Mouse (Mus musculus) heart, embryonic 11.5 days (tissue): ENCODE data around the gene Ctsd. TPM values are rescaled to one million over a fixed set of nuclear protein-coding genes. Genes with fewer than 3 reads are reported as not detected.
A peak's percentile ranks its signal among the peaks of the same experiment; 100 is the strongest.
"Not testable (repeated sequence)": the region's sequence is repeated elsewhere in the genome, so short reads cannot be mapped to it uniquely, and the experiment has no call there.

Experiments used
- ATAC-seq: fragments of 200-750 bp; cut with Nextera tagmentation; replicated peaks from 2 replicates; pipeline ENCODE4 v1.8.0; 2017; ENCODE audit warnings: moderate library complexity; ENCODE audit not compliant: insufficient number of reproducible peaks, low FRiP score, low TSS enrichment
- H3K27ac ChIP-seq: fragments of 300-500 bp; sonication (generic); 2 replicates; pipeline ENCODE4 v1.5.1; 2014; ENCODE audit warnings: mild to moderate bottlenecking, low read depth, low read length
- H3K27me3 ChIP-seq: fragments of 300-500 bp; sonication (generic); 2 replicates; pipeline ENCODE4 v1.6.1; 2014; ENCODE audit warnings: mild to moderate bottlenecking, low read length, mixed read lengths; ENCODE audit not compliant: control insufficient read depth, insufficient read depth
- H3K36me3 ChIP-seq: fragments of 300-500 bp; sonication (generic); 2 replicates; pipeline ENCODE4 v1.6.1; 2014; ENCODE audit warnings: mild to moderate bottlenecking, low read length, moderate library complexity, mixed read lengths; ENCODE audit not compliant: control insufficient read depth, insufficient read depth
- H3K4me1 ChIP-seq: fragments of 300-500 bp; sonication (generic); 2 replicates; pipeline ENCODE4 v1.6.1; 2014; ENCODE audit warnings: low read length; ENCODE audit not compliant: control insufficient read depth, insufficient read depth
- H3K4me2 ChIP-seq: fragments of 300-500 bp; sonication (generic); 2 replicates; pipeline ENCODE4 v1.6.1; 2014; ENCODE audit warnings: mild to moderate bottlenecking, moderate library complexity
- H3K4me3 ChIP-seq: fragments of 300-500 bp; sonication (generic); 2 replicates; pipeline ENCODE4 v1.5.1; 2014; ENCODE audit warnings: low read depth, low read length
- H3K9ac ChIP-seq: fragments of 300-500 bp; sonication (generic); 2 replicates; pipeline ENCODE4 v1.6.1; 2014; ENCODE audit warnings: mild to moderate bottlenecking, low read depth, low read length, moderate library complexity
- H3K9me3 ChIP-seq: fragments of 300-500 bp; sonication (generic); replicated peaks from 2 replicates; pipeline ENCODE4 v1.6.1; 2016; ENCODE audit warnings: low read length; ENCODE audit not compliant: control insufficient read depth
- WGBS: fragments of 180-500 bp; shearing (Covaris S2); extraction: QIAGEN DNeasy Blood & Tissue Kit; methylation state at CpG from one replicate; pipeline ENCODE4 v1.1.7; 2014; ENCODE audit not compliant: insufficient replicate concordance; 5-methylcytosine and 5-hydroxymethylcytosine counted together
- polyA plus RNA-seq: library from polyadenylated mRNA; unstranded; fragments of >200 nt; fragmentation: Nextera tagmentation; extraction: Ambion mirVana; gene quantifications from 2 replicates; pipeline ENCODE4 v1.2.1, GENCODE M21; 2014

Ctsd gene
- polyA plus RNA-seq, 1 experiment from 2014 or later: 378 TPM

DNA sequence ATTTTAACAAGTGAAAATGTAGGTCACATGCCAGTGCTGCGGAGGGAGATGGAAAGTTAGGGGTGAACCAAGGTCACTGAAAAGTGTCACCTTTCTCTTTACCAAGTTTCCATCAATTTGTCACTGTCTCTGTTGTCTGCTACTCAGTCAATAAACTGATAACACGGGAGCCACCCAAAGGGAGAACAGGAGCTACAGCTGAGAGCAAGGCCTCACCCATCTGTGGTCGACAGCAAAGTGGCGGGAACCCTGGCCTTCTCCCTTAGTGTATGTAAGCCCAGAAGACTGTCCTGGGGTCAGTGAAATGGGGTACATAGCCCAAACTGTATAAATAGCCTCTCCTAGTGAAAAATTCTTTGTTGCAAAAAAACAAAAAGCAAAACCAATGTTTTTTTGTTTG, 40.3 kb downstream of the Ctsd start:
- no peak overlapping the region for H3K4me2 ChIP-seq
- H3K9ac ChIP-seq: no peak overlapping the region
- no peaks in the 10 kb centered on the region for H3K9me3 ChIP-seq
- H3K27ac ChIP-seq: no peak overlapping the region
- no peak for ATAC-seq
- 58% methylated on average over 4 of the region's 4 CpGs for WGBS
- H3K4me1 ChIP-seq: no peaks in the 10 kb centered on the region
- no peaks in the 10 kb centered on the region for H3K27me3 ChIP-seq
- no peak overlapping the region for H3K4me3 ChIP-seq
- H3K36me3 ChIP-seq: no peaks in the 10 kb centered on the region

DNA sequence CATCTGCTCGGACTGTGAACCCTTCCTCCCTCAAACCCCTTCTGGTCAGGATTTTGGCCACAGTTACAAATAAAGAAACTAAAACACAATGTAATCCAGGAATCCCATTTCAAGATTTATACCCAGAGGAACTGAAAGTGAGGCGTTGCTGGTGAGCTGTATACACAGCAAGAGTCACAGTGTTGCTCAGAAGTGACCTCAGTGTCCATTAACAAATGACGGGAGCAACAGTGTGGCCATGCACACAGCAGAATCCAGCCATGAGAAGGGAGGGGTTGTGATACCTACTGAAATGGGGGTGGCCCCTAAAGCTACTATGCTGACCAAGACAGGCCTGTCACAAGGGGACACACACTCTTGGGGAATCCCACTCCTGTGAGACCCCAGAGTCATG, 45.6 kb downstream of the Ctsd start:
- no peak overlapping the region for H3K9ac ChIP-seq
- no peaks in the 10 kb centered on the region for H3K36me3 ChIP-seq
- WGBS: 68% methylated on average over 3 of the region's 3 CpGs
- no peak overlapping the region for H3K4me2 ChIP-seq
- no peaks in the 10 kb centered on the region for H3K27me3 ChIP-seq
- peaks cover 6% of the 10 kb centered on the region for H3K4me1 ChIP-seq
- no peak for ATAC-seq
- H3K27ac ChIP-seq: no peak overlapping the region
- no peaks in the 10 kb centered on the region for H3K9me3 ChIP-seq
- H3K4me3 ChIP-seq: no peak overlapping the region

DNA sequence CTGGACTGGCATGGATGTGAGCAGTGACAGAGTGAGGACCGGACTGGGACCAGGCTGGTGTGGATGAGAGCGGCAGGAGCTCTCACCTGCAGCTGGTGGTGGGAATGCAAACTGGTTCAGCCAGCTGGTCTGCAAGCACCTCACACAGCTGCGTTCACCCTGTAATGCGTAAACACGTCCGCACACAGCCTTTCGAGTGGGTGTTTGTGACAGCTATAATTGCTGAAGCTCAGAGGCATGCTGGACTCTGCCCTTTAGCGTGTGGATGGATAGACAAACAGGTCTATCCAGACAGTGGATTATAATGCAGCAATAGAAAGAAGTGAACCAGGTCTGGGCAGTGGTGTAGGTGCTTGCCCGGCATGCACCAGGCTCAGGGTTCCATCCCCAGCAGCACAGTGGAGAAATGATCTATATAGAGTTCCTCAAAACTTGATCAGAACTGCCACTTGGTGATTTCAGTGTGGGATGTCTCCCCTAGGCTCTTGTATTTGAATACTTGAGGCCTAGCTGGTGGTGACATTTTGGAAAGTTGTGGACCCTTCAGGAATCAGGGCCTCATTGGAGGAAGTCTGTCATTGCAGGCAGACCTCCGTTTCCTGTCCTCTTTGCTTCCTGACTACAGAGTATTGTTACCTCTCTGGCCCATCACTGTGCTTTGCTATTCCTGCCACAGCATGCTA, 46.1 kb downstream of the Ctsd start:
- H3K27ac ChIP-seq: 0 out of 2 replicates have a peak overlapping the region, but pooled peaks have one; percentile 22
- H3K27me3 ChIP-seq: no peaks in the 10 kb centered on the region
- no peaks in the 10 kb centered on the region for H3K9me3 ChIP-seq
- 64% methylated on average over 10 of the region's 10 CpGs for WGBS
- peaks cover 6% of the 10 kb centered on the region for H3K4me1 ChIP-seq
- 0 out of 2 replicates have a peak overlapping the region, but pooled peaks have one; percentile 10 for H3K9ac ChIP-seq
- no peak overlapping the region for H3K4me3 ChIP-seq
- ATAC-seq: no peak
- no peak overlapping the region for H3K4me2 ChIP-seq
- H3K36me3 ChIP-seq: no peaks in the 10 kb centered on the region

- Histone ChIP-seq H3K36me3 (no peaks in the 10 kb centered on the region), H3K4me2 (no peak overlapping the region), H3K4me1 (peaks cover 6% of the 10 kb centered on the region), H3K9ac (no peak overlapping the region; the same call in 1 of the 2 replicates), H3K27me3 (no peaks in the 10 kb centered on the region), H3K9me3 (no peaks in the 10 kb centered on the region), H3K4me3 (no peak overlapping the region), H3K27ac (no peak overlapping the region)
- WGBS: 53% methylated on average over 10 of the region's 10 CpGs
- ATAC-seq: no peak
Measured at GRCm38 (mm10) chr7:142340269-142340970, 47.4 kb downstream of the Ctsd start.

DNA sequence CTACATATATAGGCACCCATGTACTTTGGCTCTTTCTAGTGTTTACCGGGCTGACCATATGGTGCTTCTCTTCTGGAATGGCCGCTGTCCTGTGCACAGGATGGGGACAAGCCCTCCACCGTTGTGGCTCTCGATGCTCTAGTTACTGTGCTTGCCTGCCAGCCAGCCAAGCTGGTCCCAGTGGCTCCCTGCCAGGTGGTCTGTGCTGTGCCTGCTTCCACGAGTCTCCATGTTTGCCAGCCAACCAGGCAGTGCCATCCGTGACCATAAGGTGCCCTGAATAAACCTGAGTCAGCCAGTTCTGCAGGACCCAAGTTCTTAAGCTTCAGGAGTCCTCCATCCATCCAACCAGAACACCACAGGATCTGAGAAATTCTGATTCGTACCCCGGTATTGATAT, 52.7 kb downstream of the Ctsd start:
- no peaks in the 10 kb centered on the region for H3K9me3 ChIP-seq
- no peak overlapping the region for H3K9ac ChIP-seq
- WGBS: 87% methylated on average over 8 of the region's 8 CpGs
- H3K4me2 ChIP-seq: no peak overlapping the region
- no peak overlapping the region for H3K4me3 ChIP-seq
- no peak overlapping the region for H3K27ac ChIP-seq
- no peaks in the 10 kb centered on the region for H3K36me3 ChIP-seq
- peaks cover 20% of the 10 kb centered on the region for H3K4me1 ChIP-seq
- ATAC-seq: no peak
- no peaks in the 10 kb centered on the region for H3K27me3 ChIP-seq

DNA sequence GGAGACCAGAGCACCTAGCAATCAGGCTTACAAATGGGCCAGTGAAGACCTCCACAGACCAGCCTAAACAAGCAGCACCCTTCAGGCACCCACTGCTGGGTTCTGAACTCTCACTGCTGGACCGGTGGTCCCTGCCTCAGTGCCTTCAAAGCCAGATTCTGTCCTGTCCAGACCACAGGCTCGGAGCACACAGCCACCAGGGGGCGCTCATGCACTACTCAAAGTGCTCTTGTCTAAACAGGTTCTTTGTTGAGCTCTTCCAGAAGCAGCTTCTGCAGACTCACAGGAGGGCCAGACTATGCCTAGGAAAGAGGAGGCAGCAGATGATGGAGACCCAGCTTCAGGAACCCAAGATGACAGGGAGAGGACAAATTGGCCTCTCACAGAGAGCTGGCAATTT, 53.6 kb downstream of the Ctsd start:
- Histone ChIP-seq H3K4me3 (no peak overlapping the region), H3K9ac (no peak overlapping the region), H3K27ac (no peak overlapping the region), H3K4me1 (peaks cover 29% of the 10 kb centered on the region), H3K27me3 (no peaks in the 10 kb centered on the region), H3K36me3 (no peaks in the 10 kb centered on the region), H3K4me2 (no peak overlapping the region), H3K9me3 (no peaks in the 10 kb centered on the region)
- peak; percentile 42 for ATAC-seq
- WGBS: 3% methylated on average over 3 of the region's 3 CpGs

GRCm38 (mm10) chr7:142332741-142333140, 55.1 kb downstream of the Ctsd start:
- not testable (repeated sequence) for H3K27me3 ChIP-seq, H3K9ac ChIP-seq, H3K36me3 ChIP-seq, ATAC-seq, H3K4me2 ChIP-seq, H3K4me3 ChIP-seq, H3K9me3 ChIP-seq
- Histone ChIP-seq H3K27ac (0 out of 2 replicates have a peak overlapping the region, but pooled peaks have one; percentile 42), H3K4me1 (peaks cover 40% of the 10 kb centered on the region)
- WGBS: 43% methylated on average over 3 of the region's 9 CpGs

DNA sequence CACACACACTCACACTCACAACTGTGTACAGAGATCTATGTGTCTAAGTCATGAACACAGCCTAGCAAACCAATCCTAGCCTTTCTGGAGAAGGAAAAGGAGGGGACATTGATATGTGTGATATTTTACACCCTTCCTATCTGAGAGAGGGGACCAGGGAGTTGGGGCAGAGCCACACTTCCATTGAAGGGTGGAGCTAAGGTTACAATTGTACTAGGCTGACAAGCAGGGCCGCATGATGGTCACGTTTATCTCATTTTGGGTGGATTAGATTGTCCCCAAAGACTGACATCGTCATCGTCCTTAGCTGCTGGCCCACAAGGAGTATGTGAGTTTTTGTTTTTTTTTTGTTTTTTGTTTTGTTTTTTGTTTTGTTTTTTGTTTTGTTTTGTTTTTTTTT, 56.6 kb downstream of the Ctsd start:
- Histone ChIP-seq H3K4me2 (no peak overlapping the region), H3K27me3 (no peaks in the 10 kb centered on the region), H3K4me1 (peaks cover 54% of the 10 kb centered on the region), H3K27ac (peak overlapping the region; percentile 97), H3K9me3 (no peaks in the 10 kb centered on the region), H3K4me3 (no peak overlapping the region), H3K36me3 (no peaks in the 10 kb centered on the region), H3K9ac (no peak overlapping the region)
- no peak for ATAC-seq
- 30% methylated on average over 4 of the region's 4 CpGs for WGBS
